Mouse (Mus musculus) midbrain, embryonic 10.5 days (tissue): ENCODE measurements around the gene Arhgap44. TPM values are rescaled to one million over a fixed set of nuclear protein-coding genes. Genes with fewer than 3 reads are reported as not detected.
A peak's percentile ranks its signal among the peaks of the same experiment; 100 is the strongest.

Experiments used
- DNase-seq: peaks from one replicate; pipeline ENCODE4 v3.0.0-alpha.2; 2017; ENCODE audit warnings: low spot score
- H3K27ac ChIP-seq: fragments of 300-500 bp; sonication (generic); replicated peaks from 2 replicates; pipeline ENCODE4 v1.5.1; 2016; ENCODE audit warnings: mild to moderate bottlenecking
- H3K27me3 ChIP-seq: fragments of 300-500 bp; sonication (generic); 2 replicates; pipeline ENCODE4 v1.6.1; 2016; ENCODE audit warnings: low read depth, mild to moderate bottlenecking; ENCODE audit not compliant: poor library complexity, severe bottlenecking
- H3K36me3 ChIP-seq: fragments of 300-500 bp; sonication (generic); 2 replicates; pipeline ENCODE4 v1.6.1; 2016; ENCODE audit warnings: mild to moderate bottlenecking, moderate library complexity
- H3K4me1 ChIP-seq: fragments of 300-500 bp; sonication (generic); 2 replicates; pipeline ENCODE4 v1.6.1; 2016
- H3K4me3 ChIP-seq: fragments of 300-500 bp; sonication (generic); 2 replicates; pipeline ENCODE4 v1.5.1; 2016; ENCODE audit warnings: mild to moderate bottlenecking, moderate library complexity
- H3K9me3 ChIP-seq: fragments of 300-500 bp; sonication (generic); replicated peaks from 2 replicates; pipeline ENCODE4 v1.6.1; 2016; ENCODE audit warnings: mild to moderate bottlenecking
- WGBS: fragments of 180-500 bp; shearing (Covaris S2); methylation state at CpG from one replicate; pipeline ENCODE4 v1.1.7; 2016; 5-methylcytosine and 5-hydroxymethylcytosine counted together
- polyA plus RNA-seq: library from polyadenylated mRNA; unstranded; fragments of >200 nt; fragmentation: Nextera tagmentation; extraction: Ambion mirVana; gene quantifications from 2 replicates; pipeline ENCODE4 v1.2.1, GENCODE M21; 2016

Arhgap44 gene
- polyA plus RNA-seq, 1 experiment from 2014 or later = 3.8 TPM

GRCm38 (mm10) chr11:65128666-65129065 lies 34.1 kb downstream of the Arhgap44 start:
- H3K27ac ChIP-seq = no peak overlapping the region
- no peak overlapping the region for H3K4me3 ChIP-seq
- no peaks in the 10 kb centered on the region for H3K9me3 ChIP-seq
- WGBS = 91% methylated on average over 4 of the region's 4 CpGs
- H3K36me3 ChIP-seq = no peaks in the 10 kb centered on the region
- no peaks in the 10 kb centered on the region for H3K27me3 ChIP-seq
- peaks cover 31% of the 10 kb centered on the region for H3K4me1 ChIP-seq
- no peak for DNase-seq

GRCm38 (mm10) chr11:65126566-65126965 lies 36.2 kb downstream of the Arhgap44 start:
- 68% methylated on average over 9 of the region's 9 CpGs for WGBS
- Histone ChIP-seq H3K36me3 (no peaks in the 10 kb centered on the region), H3K4me3 (no peak overlapping the region), H3K9me3 (no peaks in the 10 kb centered on the region), H3K4me1 (peaks cover 31% of the 10 kb centered on the region), H3K27me3 (no peaks in the 10 kb centered on the region), H3K27ac (peak overlapping the region; percentile 59)
- no peak for DNase-seq

GRCm38 (mm10) chr11:65124913-65125418 lies 37.8 kb downstream of the Arhgap44 start:
- 67% methylated on average over 8 of the region's 8 CpGs for WGBS
- Histone ChIP-seq H3K27ac (peak overlapping the region; percentile 24; the same call in 1 of the 2 replicates), H3K4me3 (no peak overlapping the region), H3K9me3 (no peaks in the 10 kb centered on the region), H3K27me3 (no peaks in the 10 kb centered on the region), H3K4me1 (peaks cover 31% of the 10 kb centered on the region), H3K36me3 (no peaks in the 10 kb centered on the region)
- DNase-seq = peak; percentile 25

- H3K27me3 ChIP-seq = no peaks in the 10 kb centered on the region
- peaks cover 11% of the 10 kb centered on the region for H3K4me1 ChIP-seq
- H3K4me3 ChIP-seq = no peak overlapping the region
- DNase-seq = no peak
- no peak overlapping the region for H3K27ac ChIP-seq
- no peaks in the 10 kb centered on the region for H3K9me3 ChIP-seq
- 77% methylated on average over 4 of the region's 4 CpGs for WGBS
- H3K36me3 ChIP-seq = no peaks in the 10 kb centered on the region
Measured at GRCm38 (mm10) chr11:65120276-65120675, 42.5 kb downstream of the Arhgap44 start.

GRCm38 (mm10) chr11:65115811-65116210 lies 47.0 kb downstream of the Arhgap44 start:
- WGBS = 87% methylated on average over 6 of the region's 6 CpGs
- no peak overlapping the region for H3K27ac ChIP-seq
- H3K9me3 ChIP-seq = no peaks in the 10 kb centered on the region
- H3K27me3 ChIP-seq = no peaks in the 10 kb centered on the region
- DNase-seq = no peak
- H3K36me3 ChIP-seq = no peaks in the 10 kb centered on the region
- no peak overlapping the region for H3K4me3 ChIP-seq
- H3K4me1 ChIP-seq = peaks cover 15% of the 10 kb centered on the region

- 60% methylated on average over 4 of the region's 4 CpGs for WGBS
- no peak for DNase-seq
- H3K4me3 ChIP-seq = no peak overlapping the region
- H3K27me3 ChIP-seq = no peaks in the 10 kb centered on the region
- no peaks in the 10 kb centered on the region for H3K36me3 ChIP-seq
- H3K27ac ChIP-seq = no peak overlapping the region
- no peaks in the 10 kb centered on the region for H3K9me3 ChIP-seq
- H3K4me1 ChIP-seq = peaks cover 28% of the 10 kb centered on the region
Measured at GRCm38 (mm10) chr11:65112086-65112485, 50.7 kb downstream of the Arhgap44 start.

GRCm38 (mm10) chr11:65111651-65112050 lies 51.1 kb downstream of the Arhgap44 start:
- 65% methylated on average over 5 of the region's 5 CpGs for WGBS

GRCm38 (mm10) chr11:65110058-65110457 lies 52.7 kb downstream of the Arhgap44 start:
- H3K4me3 ChIP-seq = no peak overlapping the region
- peak overlapping the region; percentile 67 for H3K27ac ChIP-seq
- no peaks in the 10 kb centered on the region for H3K36me3 ChIP-seq
- H3K27me3 ChIP-seq = no peaks in the 10 kb centered on the region
- 52% methylated on average over 10 of the region's 10 CpGs for WGBS
- DNase-seq = peak; percentile 25
- peaks cover 28% of the 10 kb centered on the region for H3K4me1 ChIP-seq
- no peaks in the 10 kb centered on the region for H3K9me3 ChIP-seq

More at GRCm38 (mm10) chr11:65111651-65112050, 51.1 kb downstream of the Arhgap44 start:
- no peak overlapping the region for H3K4me3 ChIP-seq
- DNase-seq = no peak
- H3K36me3 ChIP-seq = no peaks in the 10 kb centered on the region
- peaks cover 28% of the 10 kb centered on the region for H3K4me1 ChIP-seq
- no peaks in the 10 kb centered on the region for H3K27me3 ChIP-seq
- no peaks in the 10 kb centered on the region for H3K9me3 ChIP-seq
- no peak overlapping the region for H3K27ac ChIP-seq

- no peaks in the 10 kb centered on the region for H3K27me3 ChIP-seq
- no peak for DNase-seq
- 81% methylated on average over 5 of the region's 5 CpGs for WGBS
- no peaks in the 10 kb centered on the region for H3K36me3 ChIP-seq
- no peak overlapping the region for H3K4me3 ChIP-seq
- H3K4me1 ChIP-seq = peaks cover 28% of the 10 kb centered on the region
- H3K9me3 ChIP-seq = no peaks in the 10 kb centered on the region
- peak overlapping the region; percentile 4; the same call in 1 of the 2 replicates for H3K27ac ChIP-seq
Measured at GRCm38 (mm10) chr11:65107734-65108171, 55.0 kb downstream of the Arhgap44 start.

- no peak for DNase-seq
- no peak overlapping the region for H3K27ac ChIP-seq
- no peaks in the 10 kb centered on the region for H3K9me3 ChIP-seq
- WGBS = 75% methylated on average over 4 of the region's 4 CpGs
- H3K36me3 ChIP-seq = no peaks in the 10 kb centered on the region
- H3K4me1 ChIP-seq = peaks cover 27% of the 10 kb centered on the region
- no peak overlapping the region for H3K4me3 ChIP-seq
- no peaks in the 10 kb centered on the region for H3K27me3 ChIP-seq
Measured at GRCm38 (mm10) chr11:65107151-65107550, 55.6 kb downstream of the Arhgap44 start.

- Histone ChIP-seq H3K9me3 (no peaks in the 10 kb centered on the region), H3K27ac (no peak overlapping the region), H3K27me3 (no peaks in the 10 kb centered on the region), H3K36me3 (no peaks in the 10 kb centered on the region), H3K4me3 (no peak overlapping the region), H3K4me1 (no peaks in the 10 kb centered on the region)
- WGBS = 96% methylated on average over 3 of the region's 3 CpGs
- no peak for DNase-seq
Measured at GRCm38 (mm10) chr11:65104076-65104475, 58.7 kb downstream of the Arhgap44 start.

GRCm38 (mm10) chr11:65101206-65101605 lies 61.6 kb downstream of the Arhgap44 start:
- Histone ChIP-seq H3K27ac (no peak overlapping the region), H3K4me1 (no peaks in the 10 kb centered on the region), H3K9me3 (no peaks in the 10 kb centered on the region), H3K4me3 (no peak overlapping the region), H3K27me3 (no peaks in the 10 kb centered on the region), H3K36me3 (no peaks in the 10 kb centered on the region)
- DNase-seq = no peak
- 86% methylated on average over 11 of the region's 11 CpGs for WGBS

- DNase-seq = no peak
- WGBS = 92% methylated on average over 8 of the region's 8 CpGs
Measured at GRCm38 (mm10) chr11:65100031-65100430, 62.7 kb downstream of the Arhgap44 start.

More at GRCm38 (mm10) chr11:65100031-65100430, 62.7 kb downstream of the Arhgap44 start:
- Histone ChIP-seq H3K9me3 (no peaks in the 10 kb centered on the region), H3K36me3 (no peaks in the 10 kb centered on the region), H3K4me3 (no peak overlapping the region), H3K4me1 (no peaks in the 10 kb centered on the region), H3K27me3 (no peaks in the 10 kb centered on the region), H3K27ac (no peak overlapping the region)
